Comparison of ENCODE assay signal across 29 mouse cellular contexts in genomic region chr1:85827166-85827565, GRCm38 (mm10). TPM values are rescaled to one million over a fixed set of nuclear protein-coding genes. Genes with fewer than 3 reads are reported as not detected.
DNase-seq lines count a peak whose midpoint lies in the region; ATAC-seq and TF ChIP-seq lines count a peak whose summit lies in the region.
"Had no signal": no experiment of that assay in that cellular context is flagged by ENCODE, and none has a peak within 500 bp of the region (broad histone marks: within the 10 kb centered on the region; RNA-seq: fewer than 3 reads in every experiment).

No protein-coding gene starts in this region.

- no peak for TF ChIP-seq CTCF in lung, postnatal 0 days (IDR thresholded peaks at IDR 0.05)
- no peak for TF ChIP-seq CTCF in lung, adult 2 months (IDR thresholded peaks at IDR 0.05; ENCODE audit: insufficient read depth, low read length)

- peak; percentile 75 for ATAC-seq in lung, postnatal 0 days
- ATAC-seq in hindbrain, embryonic 12.5 days (ENCODE audit: low FRiP score) = no peak
- ATAC-seq: forebrain, embryonic 16.5 days; hindbrain, embryonic 16.5 days; liver, embryonic 12.5 days; liver, postnatal 0 days; Patski had no signal

- WGBS in lung, postnatal 0 days = 52% methylated on average over 5 of the region's 5 CpGs
- WGBS in lung, adult 2 months = 60% methylated on average over 5 of the region's 5 CpGs
- WGBS in hindbrain, embryonic 12.5 days = 86% methylated on average over 5 of the region's 5 CpGs

- no peaks in the 10 kb centered on the region for H3K27me3 ChIP-seq in lung, postnatal 0 days (replicated peaks; ENCODE audit: insufficient read depth, low read length)
- no peaks in the 10 kb centered on the region for H3K27me3 ChIP-seq in hindbrain, embryonic 12.5 days
- H3K27me3 ChIP-seq: embryonic facial prominence, embryonic 12.5 days; heart, embryonic 12.5 days; limb, embryonic 12.5 days; liver, embryonic 12.5 days; Patski; stomach, embryonic 15.5 days had no signal

- no peaks in the 10 kb centered on the region for H3K9me3 ChIP-seq in lung, postnatal 0 days (ENCODE audit: low read length)
- H3K9me3 ChIP-seq in hindbrain, embryonic 12.5 days (replicated peaks) = no peaks in the 10 kb centered on the region
- H3K9me3 ChIP-seq: embryonic facial prominence, embryonic 12.5 days; heart, embryonic 12.5 days; limb, embryonic 12.5 days; liver, embryonic 12.5 days; stomach, embryonic 15.5 days had no signal

- peaks cover 14% of the 10 kb centered on the region for H3K4me1 ChIP-seq in lung, postnatal 0 days (ENCODE audit: insufficient read depth, low read depth, low read length)
- peaks cover 14% of the 10 kb centered on the region for H3K4me1 ChIP-seq in lung, adult 2 months (ENCODE audit: control insufficient read depth, insufficient read depth, low read length)
- no peaks in the 10 kb centered on the region for H3K4me1 ChIP-seq in hindbrain, embryonic 12.5 days
- H3K4me1 ChIP-seq: embryonic facial prominence, embryonic 12.5 days; limb, embryonic 12.5 days; liver, embryonic 12.5 days; stomach, embryonic 15.5 days had no signal

- peak overlapping the region; percentile 16; the same call in 1 of the 2 replicates for H3K27ac ChIP-seq in lung, postnatal 0 days (ENCODE audit: low read length)
- H3K27ac ChIP-seq in hindbrain, embryonic 12.5 days = no peak overlapping the region
- H3K27ac ChIP-seq: embryonic facial prominence, embryonic 12.5 days; layer of hippocampus, adult 2 months; left cerebral cortex, adult 2 months; limb, embryonic 12.5 days; liver, embryonic 12.5 days; stomach, embryonic 15.5 days had no signal

- peak; percentile 90 for DNase-seq in gastrocnemius, adult 18-20 months (ENCODE audit: low spot score)
- DNase-seq in gastrocnemius, postnatal 10 days = no peak
- peak; percentile 59 for DNase-seq in lung, postnatal 0 days (ENCODE audit: low spot score)
- no peak for DNase-seq in lung, adult 2 months
- peak; percentile 78 for DNase-seq in gastrocnemius, postnatal 25 days
- peak; percentile 42 for DNase-seq in lung, postnatal 36 days
- no peak for DNase-seq in right cerebral cortex, adult 2 months (ENCODE audit: low spot score in 2 of 2)
- DNase-seq: adrenal gland, postnatal 10 days; cerebellum, adult 11-12 months; cerebellum, adult 9-11 months; kidney, adult 18-20 months; kidney, postnatal 36 days; liver, postnatal 0 days; midbrain, embryonic 14.5 days; right cerebral cortex, postnatal 14 days; thymus, adult 18-20 months; thymus, postnatal 25 days had no signal

- H3K4me2 ChIP-seq in lung, postnatal 0 days (replicated peaks; ENCODE audit: low read depth, low read length) = no peak overlapping the region
- H3K4me2 ChIP-seq in hindbrain, embryonic 12.5 days (replicated peaks) = no peak overlapping the region
- H3K4me2 ChIP-seq: embryonic facial prominence, embryonic 12.5 days; heart, embryonic 12.5 days; limb, embryonic 12.5 days; liver, embryonic 12.5 days; stomach, embryonic 15.5 days had no signal

- peak; percentile 81 for TF ChIP-seq EP300 in lung, postnatal 0 days (IDR thresholded peaks at IDR 0.05)

- no peak for TF ChIP-seq POLR2A in lung, adult 2 months (IDR thresholded peaks at IDR 0.05; ENCODE audit: borderline replicate concordance, extremely low read depth, low read depth, low read length)

- no peak overlapping the region for H3K4me3 ChIP-seq in lung, postnatal 0 days (ENCODE audit: low read depth, low read length)
- no peak overlapping the region for H3K4me3 ChIP-seq in lung, adult 2 months (replicated peaks; ENCODE audit: extremely low read depth, low read depth, low read length)
- H3K4me3 ChIP-seq in hindbrain, embryonic 12.5 days = no peak overlapping the region
- H3K4me3 ChIP-seq: embryonic facial prominence, embryonic 12.5 days; erythroblast, embryonic 14.5 days; heart, embryonic 12.5 days; layer of hippocampus, adult 2 months; left cerebral cortex, adult 2 months; limb, embryonic 12.5 days; liver, embryonic 12.5 days; stomach, embryonic 15.5 days had no signal

- no peak overlapping the region for H3K9ac ChIP-seq in lung, postnatal 0 days (replicated peaks; ENCODE audit: low read depth)
- no peak overlapping the region for H3K9ac ChIP-seq in hindbrain, embryonic 12.5 days
- H3K9ac ChIP-seq: embryonic facial prominence, embryonic 12.5 days; heart, embryonic 12.5 days; limb, embryonic 12.5 days; liver, embryonic 12.5 days; liver, postnatal 0 days; stomach, embryonic 15.5 days had no signal

- H3K36me3 ChIP-seq in lung, postnatal 0 days (ENCODE audit: insufficient read depth, low read length) = peaks cover 5% of the 10 kb centered on the region; the same call in 1 of the 2 replicates
- H3K36me3 ChIP-seq in hindbrain, embryonic 12.5 days = peaks cover 17% of the 10 kb centered on the region

RNA-seq across cellular contexts. Expression of gene Cab39, which starts 33.9 kb away (rescaled TPM):
- 100 to 1,000 TPM; 169 to 186 TPM for total RNA-seq in gastrocnemius, adult 18-20 months (2021)
- total RNA-seq in gastrocnemius, postnatal 10 days (2021) = 10 to 100 TPM; 68.8 to 86.6 TPM
- polyA plus RNA-seq in lung, postnatal 0 days (2015; fragmentation: Nextera tagmentation; extraction: Ambion mirVana) = 37.3 and 37.7 TPM in 2 replicates
- polyA plus RNA-seq in lung, adult 2 months (2012; rRNA removed) = 43.8 and 48.3 TPM in 2 replicates
- 100 to 1,000 TPM; 142 to 177 TPM for total RNA-seq in gastrocnemius, postnatal 25 days (2021)
- 75.3 and 80.6 TPM in 2 replicates for polyA plus RNA-seq in hindbrain, embryonic 12.5 days (2016; fragmentation: Nextera tagmentation; extraction: Ambion mirVana)

RNA-seq across cellular contexts. Expression of gene A630001G21Rik, which starts 48.7 kb away (rescaled TPM):
- under 1 TPM in 1 of 2 experiments, not detected in 1; 0.55 TPM for total RNA-seq in gastrocnemius, adult 18-20 months (2021)
- total RNA-seq in gastrocnemius, postnatal 10 days (2021) = 1 to 10 TPM in 1 of 2 experiments, under 1 TPM in 1; 0.42 to 1.6 TPM
- polyA plus RNA-seq in lung, postnatal 0 days (2015; fragmentation: Nextera tagmentation; extraction: Ambion mirVana) = 1.5 and 1.8 TPM in 2 replicates
- polyA plus RNA-seq in lung, adult 2 months (2012; rRNA removed) = 3.0 and 3.6 TPM in 2 replicates
- total RNA-seq in gastrocnemius, postnatal 25 days (2021) = under 1 TPM; 0.15 to 0.48 TPM
- polyA plus RNA-seq in hindbrain, embryonic 12.5 days (2016; fragmentation: Nextera tagmentation; extraction: Ambion mirVana) = 1.2 and 1.5 TPM in 2 replicates
- total RNA-seq: left cerebral cortex, adult 2 months had no signal

Comparison
In these comparisons a context has a peak if more than half of its experiments do, and no peak if none do; other contexts are left out.
1. DNase-seq: peak in gastrocnemius, adult 18-20 months (single experiment), lung, postnatal 0 days (single experiment), gastrocnemius, postnatal 25 days (single experiment) and lung, postnatal 36 days (single experiment); none in gastrocnemius, postnatal 10 days (single experiment), lung, adult 2 months (single experiment) and right cerebral cortex, adult 2 months (0 of 2).